Mouse (Mus musculus): ENCODE measurements around the gene Traf7. TPM values are rescaled to one million over a fixed set of nuclear protein-coding genes. Genes with fewer than 3 reads are reported as not detected.

Gene Traf7
- polyA plus RNA-seq, 1 experiment: 108 TPM

- WGBS: 54% methylated on average over 3 of the region's 3 CpGs
- peak; percentile 21; the same call in 1 of the 2 replicates for TF ChIP-seq CTCF (IDR thresholded peaks at IDR 0.05; ENCODE audit: control insufficient read depth, insufficient read depth, low read length)
- no peak for TF ChIP-seq POLR2A (IDR thresholded peaks at IDR 0.05; ENCODE audit: borderline replicate concordance, control insufficient read depth, low read depth, low read length)
- Histone ChIP-seq H3K4me3 (replicated peaks; ENCODE audit: control insufficient read depth, low read depth, low read length) (no peak overlapping the region), H3K27ac (ENCODE audit: control insufficient read depth, insufficient read depth, low read depth, low read length, poor library complexity) (no peak overlapping the region), H3K4me1 (ENCODE audit: control insufficient read depth, insufficient read depth, low read length) (peaks cover 5% of the 10 kb centered on the region; the same call in 1 of the 2 replicates)
Observed at GRCm38 (mm10) chr17:24480201-24480826, 47.4 kb downstream of the Traf7 start.

GRCm38 (mm10) chr17:24479431-24479830, 48.3 kb downstream of the Traf7 start:
- Histone ChIP-seq H3K27ac (ENCODE audit: control insufficient read depth, insufficient read depth, low read depth, low read length, poor library complexity) (no peak overlapping the region), H3K4me3 (replicated peaks; ENCODE audit: control insufficient read depth, low read depth, low read length) (no peak overlapping the region)
- WGBS: 13% methylated on average over 1 of the region's 1 CpGs

GRCm38 (mm10) chr17:24478663-24479380, 48.9 kb downstream of the Traf7 start, which contains the start of gene Mlst8:
TSS of gene Mlst8 (minus strand) at chr17:24479078.
- peaks cover 5% of the 10 kb centered on the region; the same call in 1 of the 2 replicates for H3K4me1 ChIP-seq (ENCODE audit: control insufficient read depth, insufficient read depth, low read length)
- TF ChIP-seq POLR2A (IDR thresholded peaks at IDR 0.05; ENCODE audit: borderline replicate concordance, control insufficient read depth, low read depth, low read length) (peak; percentile 73; the same call in 1 of the 2 replicates), CTCF (IDR thresholded peaks at IDR 0.05; ENCODE audit: control insufficient read depth, insufficient read depth, low read length) (peak; percentile 96)
- WGBS: under 1% methylated on average over 48 of the region's 48 CpGs
- peak within 1 kb of the TSS; percentile 90 for H3K4me3 ChIP-seq (replicated peaks; ENCODE audit: control insufficient read depth, low read depth, low read length)
- H3K27ac ChIP-seq (ENCODE audit: control insufficient read depth, insufficient read depth, low read depth, low read length, poor library complexity): peak within 1 kb of the TSS; percentile 87

More at GRCm38 (mm10) chr17:24479431-24479830, 48.3 kb downstream of the Traf7 start:
- no peak for TF ChIP-seq POLR2A (IDR thresholded peaks at IDR 0.05; ENCODE audit: borderline replicate concordance, control insufficient read depth, low read depth, low read length)
- TF ChIP-seq CTCF (IDR thresholded peaks at IDR 0.05; ENCODE audit: control insufficient read depth, insufficient read depth, low read length): no peak
- H3K4me1 ChIP-seq (ENCODE audit: control insufficient read depth, insufficient read depth, low read length): peaks cover 5% of the 10 kb centered on the region; the same call in 1 of the 2 replicates

GRCm38 (mm10) chr17:24477985-24478600, 49.6 kb downstream of the Traf7 start:
- peak overlapping the region; percentile 85 for H3K27ac ChIP-seq (ENCODE audit: control insufficient read depth, insufficient read depth, low read depth, low read length, poor library complexity)

GRCm38 (mm10) chr17:24477053-24477984, 50.4 kb downstream of the Traf7 start:
- Histone ChIP-seq H3K4me3 (replicated peaks; ENCODE audit: control insufficient read depth, low read depth, low read length) (peak overlapping the region; percentile 66), H3K27ac (ENCODE audit: control insufficient read depth, insufficient read depth, low read depth, low read length, poor library complexity) (peak overlapping the region; percentile 85), H3K4me1 (ENCODE audit: control insufficient read depth, insufficient read depth, low read length) (peaks cover 5% of the 10 kb centered on the region; the same call in 1 of the 2 replicates)
- TF ChIP-seq CTCF (IDR thresholded peaks at IDR 0.05; ENCODE audit: control insufficient read depth, insufficient read depth, low read length) (peak; percentile 8; the same call in 1 of the 2 replicates), POLR2A (IDR thresholded peaks at IDR 0.05; ENCODE audit: borderline replicate concordance, control insufficient read depth, low read depth, low read length) (0 out of 2 replicates have a peak, but pooled peaks have one; percentile 7)
- 58% methylated on average over 20 of the region's 20 CpGs for WGBS

More at GRCm38 (mm10) chr17:24477985-24478600, 49.6 kb downstream of the Traf7 start:
- Histone ChIP-seq H3K4me1 (ENCODE audit: control insufficient read depth, insufficient read depth, low read length) (peaks cover 5% of the 10 kb centered on the region; the same call in 1 of the 2 replicates), H3K4me3 (replicated peaks; ENCODE audit: control insufficient read depth, low read depth, low read length) (peak overlapping the region; percentile 66)
- no peak for TF ChIP-seq CTCF (IDR thresholded peaks at IDR 0.05; ENCODE audit: control insufficient read depth, insufficient read depth, low read length)
- TF ChIP-seq POLR2A (IDR thresholded peaks at IDR 0.05; ENCODE audit: borderline replicate concordance, control insufficient read depth, low read depth, low read length): no peak
- 43% methylated on average over 11 of the region's 11 CpGs for WGBS

- WGBS: 86% methylated on average over 10 of the region's 10 CpGs
- no peak for TF ChIP-seq CTCF (IDR thresholded peaks at IDR 0.05; ENCODE audit: control insufficient read depth, insufficient read depth, low read length)
- no peak for TF ChIP-seq POLR2A (IDR thresholded peaks at IDR 0.05; ENCODE audit: borderline replicate concordance, control insufficient read depth, low read depth, low read length)
- H3K4me1 ChIP-seq (ENCODE audit: control insufficient read depth, insufficient read depth, low read length): peaks cover 5% of the 10 kb centered on the region; the same call in 1 of the 2 replicates
Observed at GRCm38 (mm10) chr17:24476022-24476776, 51.5 kb downstream of the Traf7 start.

GRCm38 (mm10) chr17:24475586-24475985, 52.2 kb downstream of the Traf7 start:
- H3K4me1 ChIP-seq (ENCODE audit: control insufficient read depth, insufficient read depth, low read length): peaks cover 5% of the 10 kb centered on the region
- TF ChIP-seq POLR2A (IDR thresholded peaks at IDR 0.05; ENCODE audit: borderline replicate concordance, control insufficient read depth, low read depth, low read length) (no peak), CTCF (IDR thresholded peaks at IDR 0.05; ENCODE audit: control insufficient read depth, insufficient read depth, low read length) (no peak)
- no peak overlapping the region for H3K4me3 ChIP-seq (replicated peaks; ENCODE audit: control insufficient read depth, low read depth, low read length)
- WGBS: 75% methylated on average over 6 of the region's 6 CpGs
- no peak overlapping the region for H3K27ac ChIP-seq (ENCODE audit: control insufficient read depth, insufficient read depth, low read depth, low read length, poor library complexity)

More at GRCm38 (mm10) chr17:24476022-24476776, 51.5 kb downstream of the Traf7 start:
- H3K27ac ChIP-seq (ENCODE audit: control insufficient read depth, insufficient read depth, low read depth, low read length, poor library complexity): no peak overlapping the region
- H3K4me3 ChIP-seq (replicated peaks; ENCODE audit: control insufficient read depth, low read depth, low read length): peak overlapping the region; percentile 40
